Mouse (Mus musculus) central nervous system, embryonic 14 days (tissue): ENCODE data around the gene H2-Q7. TPM values are rescaled to one million over a fixed set of nuclear protein-coding genes. Genes with fewer than 3 reads are reported as not detected.

Experiments
- polyA plus RNA-seq: library from polyadenylated mRNA; depleted of rRNA; stranded (reverse); fragments of >200 nt; gene quantifications from 2 replicates; pipeline ENCODE4 v1.2.3, GENCODE M21; 2012; rRNA removed

Gene H2-Q7
- polyA plus RNA-seq: 3.8 and 4.5 TPM in 2 replicates

GRCm38 (mm10) chr17:35438885-35439284 lies at the start of gene H2-Q7:
TSS of gene H2-Q7 (plus strand) at chr17:35439155.

GRCm38 (mm10) chr17:35424624-35425416 lies 14.1 kb upstream of the H2-Q7 start, which contains the start of gene H2-Q6:
TSS of gene H2-Q6 (plus strand) at chr17:35424850.

GRCm38 (mm10) chr17:35469842-35470751 lies 31.1 kb downstream of the H2-Q7 start, which contains the start of gene H2-Q10:
TSS of gene H2-Q10 (plus strand) at chr17:35470089.

Other genes starting within 250 kb of the H2-Q7 start
- 0.71 and 1.3 TPM in 2 replicates for gene Ltb, start 244.7 kb upstream of the H2-Q7 start, polyA plus RNA-seq
- gene Tnf, start 237.1 kb upstream of the H2-Q7 start, polyA plus RNA-seq: 0.34 and 0.66 TPM in 2 replicates
- 0.32 and 0.34 TPM in 2 replicates for gene Lta, start 233.8 kb upstream of the H2-Q7 start, polyA plus RNA-seq
- not detected in 2 replicates for gene Gm16181, start 218.3 kb upstream of the H2-Q7 start, polyA plus RNA-seq
- 68.5 and 73.3 TPM in 2 replicates for gene Atp6v1g2, start 205.5 kb upstream of the H2-Q7 start, polyA plus RNA-seq
- gene Nfkbil1, start 203.4 kb upstream of the H2-Q7 start, polyA plus RNA-seq: 15.6 TPM in 2 replicates
- gene Ddx39b, start 197.4 kb upstream of the H2-Q7 start, polyA plus RNA-seq: 959 and 1,020 TPM in 2 replicates
- 38.6 and 42.0 TPM in 2 replicates for gene H2-D1, start 176.4 kb upstream of the H2-Q7 start, polyA plus RNA-seq
- 0.09 and 0.10 TPM in 2 replicates for gene H2-Q1, start 118.8 kb upstream of the H2-Q7 start, polyA plus RNA-seq
- 0.92 and 0.94 TPM in 2 replicates for gene H2-Q2, start 96.9 kb upstream of the H2-Q7 start, polyA plus RNA-seq
- gene H2-Q4, start 59.5 kb upstream of the H2-Q7 start, polyA plus RNA-seq: 4.9 and 7.0 TPM in 2 replicates
- 0.54 and 0.61 TPM in 2 replicates for gene H2-Q6, start 14.3 kb upstream of the H2-Q7 start, polyA plus RNA-seq
- gene H2-Q10, start 30.9 kb downstream of the H2-Q7 start, polyA plus RNA-seq: 0.09 and 0.11 TPM in 2 replicates
- not detected in 2 replicates for gene Pou5f1, start 66.9 kb downstream of the H2-Q7 start, polyA plus RNA-seq
- 27.0 and 27.8 TPM in 2 replicates for gene Tcf19, start 77.7 kb downstream of the H2-Q7 start, polyA plus RNA-seq
- 23.6 and 25.7 TPM in 2 replicates for gene Cchcr1, start 77.9 kb downstream of the H2-Q7 start, polyA plus RNA-seq
- 1.1 and 1.2 TPM in 2 replicates for gene Psors1c2, start 94.0 kb downstream of the H2-Q7 start, polyA plus RNA-seq
- gene Cdsn, start 113.0 kb downstream of the H2-Q7 start, polyA plus RNA-seq: 0.02 and 0.13 TPM in 2 replicates
- 0.19 TPM in 1 of 2 replicates, not detected in the other for gene 2300002M23Rik, start 128.3 kb downstream of the H2-Q7 start, polyA plus RNA-seq
- 0.33 and 0.34 TPM in 2 replicates for gene Sfta2, start 162.4 kb downstream of the H2-Q7 start, polyA plus RNA-seq
- gene Gm9573, start 187.5 kb downstream of the H2-Q7 start, polyA plus RNA-seq: not detected in 2 replicates
- 0.06 and 0.15 TPM in 2 replicates for gene Mucl3, start 204.5 kb downstream of the H2-Q7 start, polyA plus RNA-seq
- 35.4 and 37.4 TPM in 2 replicates for gene Vars2, start 228.4 kb downstream of the H2-Q7 start, polyA plus RNA-seq
- 31.1 and 34.8 TPM in 2 replicates for gene Gtf2h4, start 234.6 kb downstream of the H2-Q7 start, polyA plus RNA-seq